Mouse (Mus musculus): ENCODE measurements at regions not wholly inside any gene's neighbourhood (a gene's known extent, or its start where the extent isn't known, plus 50 kb on each side); places are given as distances from the start of the nearest gene placed in this dataset.

DNA sequence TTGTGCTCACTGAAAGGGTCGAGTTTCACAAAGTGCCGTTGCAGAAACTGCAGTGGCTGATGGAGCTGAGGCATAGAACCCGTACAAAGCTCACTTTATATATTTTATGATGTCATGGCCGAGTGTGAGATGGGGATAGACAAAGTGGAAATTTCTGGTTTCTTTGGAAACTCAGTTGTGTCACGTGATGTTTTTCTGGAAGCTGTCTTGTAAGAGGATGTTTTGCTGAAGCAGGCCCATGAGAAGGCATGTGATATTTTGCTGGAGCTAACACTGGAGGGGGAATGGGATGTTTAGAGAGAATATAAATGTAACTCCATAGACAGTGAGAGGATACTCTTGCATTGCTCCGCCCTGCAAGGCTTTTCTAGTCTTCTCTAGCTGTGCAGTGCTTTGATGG, 311.7 kb downstream of the Tmem132b start:
- Histone ChIP-seq H3K9ac (ENCODE audit: low read depth, low read length) (no peak overlapping the region), H3K4me2 (ENCODE audit: low read depth, low read length) (no peak overlapping the region), H3K27ac (replicated peaks; ENCODE audit: low read depth, low read length) (no peak overlapping the region), H3K4me3 (ENCODE audit: low read depth, low read length) (no peak overlapping the region), H3K36me3 (ENCODE audit: control insufficient read depth, insufficient read depth, low read length) (no peaks in the 10 kb centered on the region), H3K4me1 (ENCODE audit: control insufficient read depth, insufficient read depth, low read length) (no peaks in the 10 kb centered on the region), H3K9me3 (ENCODE audit: control insufficient read depth, low read length) (0 out of 2 replicates have a peak, but pooled peaks cover 1% of the 10 kb centered on the region), H3K27me3 (replicated peaks; ENCODE audit: control insufficient read depth, insufficient read depth, low read length) (no peaks in the 10 kb centered on the region)
- WGBS: 73% methylated on average over 6 of the region's 6 CpGs
- ATAC-seq (ENCODE audit: low read depth): no peak
- no peak for DNase-seq (ENCODE audit: low spot score)

DNA sequence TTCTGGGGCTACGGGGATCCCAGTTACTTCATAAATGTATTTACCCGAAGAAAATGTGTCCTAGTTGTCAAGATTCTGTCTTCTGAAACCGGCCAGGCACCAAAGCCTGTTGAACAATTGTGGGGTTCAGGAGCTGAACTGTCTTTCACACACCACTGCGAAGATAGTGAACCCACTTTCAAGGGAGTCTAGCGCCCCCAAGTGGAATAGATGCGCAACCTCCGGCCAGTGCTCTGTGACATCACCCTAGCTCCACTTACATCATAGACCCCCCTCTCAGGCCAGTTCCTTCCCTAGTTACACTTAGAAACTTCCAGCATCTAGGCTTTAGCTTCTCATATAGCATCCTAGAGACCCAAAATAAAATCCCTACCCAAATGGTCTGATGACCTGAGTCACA, 318.1 kb downstream of the Tmem132b start:
- 0 out of 2 replicates have a peak, but pooled peaks cover 7% of the 10 kb centered on the region for H3K9me3 ChIP-seq (ENCODE audit: control insufficient read depth, low read length)
- DNase-seq (ENCODE audit: low spot score) (no peak), ATAC-seq (ENCODE audit: low read depth) (no peak)
- no peak overlapping the region for H3K4me2 ChIP-seq (ENCODE audit: low read depth, low read length)
- H3K27me3 ChIP-seq (replicated peaks; ENCODE audit: control insufficient read depth, insufficient read depth, low read length): no peaks in the 10 kb centered on the region
- H3K4me1 ChIP-seq (ENCODE audit: control insufficient read depth, insufficient read depth, low read length): no peaks in the 10 kb centered on the region
- H3K4me3 ChIP-seq (ENCODE audit: low read depth, low read length): no peak overlapping the region
- WGBS: 83% methylated on average over 7 of the region's 7 CpGs
- H3K27ac ChIP-seq (replicated peaks; ENCODE audit: low read depth, low read length): no peak overlapping the region
- H3K36me3 ChIP-seq (ENCODE audit: control insufficient read depth, insufficient read depth, low read length): no peaks in the 10 kb centered on the region
- H3K9ac ChIP-seq (ENCODE audit: low read depth, low read length): no peak overlapping the region

DNA sequence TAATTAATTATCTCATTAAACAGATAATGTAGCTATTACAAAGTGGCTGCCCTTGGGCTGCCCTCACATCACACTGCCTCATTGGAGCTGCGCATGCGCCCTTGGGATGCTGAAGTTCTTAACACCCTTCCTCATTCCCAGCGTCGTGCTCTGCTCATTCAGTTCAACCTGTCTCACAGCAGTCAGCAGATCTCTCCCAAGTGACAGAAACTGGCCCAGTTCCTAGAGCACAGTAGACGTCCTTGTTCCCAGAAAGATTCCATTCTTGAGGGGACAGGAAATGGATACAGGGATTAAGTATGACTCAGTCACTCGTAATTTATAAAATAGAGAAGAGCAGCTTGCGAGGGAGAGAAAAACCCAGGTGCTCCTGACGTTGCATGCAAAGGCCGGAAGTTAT, 344.7 kb downstream of the Tmem132b start:
- ATAC-seq (ENCODE audit: low read depth): no peak
- WGBS: 67% methylated on average over 9 of the region's 9 CpGs
- no peak overlapping the region for H3K4me2 ChIP-seq (ENCODE audit: low read depth, low read length)

DNA sequence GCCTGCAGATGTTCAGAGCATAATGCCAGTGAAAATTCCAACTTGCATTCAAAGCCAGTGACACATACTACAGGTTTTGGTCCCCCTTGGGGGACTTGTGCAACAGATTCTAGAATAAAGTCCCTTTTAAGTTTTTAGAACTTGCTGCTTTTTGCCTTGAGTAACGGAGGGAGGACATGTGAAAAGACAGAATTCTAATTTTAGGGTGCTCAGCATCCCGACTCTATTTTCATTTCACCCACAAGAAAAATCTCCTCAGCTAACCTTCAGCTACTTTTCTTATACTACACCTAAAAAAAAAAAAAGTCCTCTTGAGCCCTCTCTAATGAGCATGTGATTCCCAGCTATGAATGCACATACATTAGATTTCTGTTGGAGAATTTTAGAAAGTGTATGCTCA, 357.3 kb downstream of the Tmem132b start:
- Histone ChIP-seq H3K27ac (replicated peaks; ENCODE audit: low read depth, low read length) (no peak overlapping the region), H3K4me3 (ENCODE audit: low read depth, low read length) (no peak overlapping the region), H3K4me1 (ENCODE audit: control insufficient read depth, insufficient read depth, low read length) (no peaks in the 10 kb centered on the region), H3K27me3 (replicated peaks; ENCODE audit: control insufficient read depth, insufficient read depth, low read length) (no peaks in the 10 kb centered on the region), H3K36me3 (ENCODE audit: control insufficient read depth, insufficient read depth, low read length) (no peaks in the 10 kb centered on the region), H3K9me3 (ENCODE audit: control insufficient read depth, low read length) (no peaks in the 10 kb centered on the region), H3K4me2 (ENCODE audit: low read depth, low read length) (no peak overlapping the region), H3K9ac (ENCODE audit: low read depth, low read length) (no peak overlapping the region)
- DNase-seq (ENCODE audit: low spot score) (no peak), ATAC-seq (ENCODE audit: low read depth) (no peak)
- WGBS: 83% methylated on average over 2 of the region's 2 CpGs

More for the DNA sequence above, 344.7 kb downstream of the Tmem132b start:
- Histone ChIP-seq H3K36me3 (ENCODE audit: control insufficient read depth, insufficient read depth, low read length) (no peaks in the 10 kb centered on the region), H3K27me3 (replicated peaks; ENCODE audit: control insufficient read depth, insufficient read depth, low read length) (no peaks in the 10 kb centered on the region), H3K27ac (replicated peaks; ENCODE audit: low read depth, low read length) (no peak overlapping the region), H3K9ac (ENCODE audit: low read depth, low read length) (no peak overlapping the region), H3K9me3 (ENCODE audit: control insufficient read depth, low read length) (no peaks in the 10 kb centered on the region), H3K4me3 (ENCODE audit: low read depth, low read length) (no peak overlapping the region), H3K4me1 (ENCODE audit: control insufficient read depth, insufficient read depth, low read length) (no peaks in the 10 kb centered on the region)
- no peak for DNase-seq (ENCODE audit: low spot score)

DNA sequence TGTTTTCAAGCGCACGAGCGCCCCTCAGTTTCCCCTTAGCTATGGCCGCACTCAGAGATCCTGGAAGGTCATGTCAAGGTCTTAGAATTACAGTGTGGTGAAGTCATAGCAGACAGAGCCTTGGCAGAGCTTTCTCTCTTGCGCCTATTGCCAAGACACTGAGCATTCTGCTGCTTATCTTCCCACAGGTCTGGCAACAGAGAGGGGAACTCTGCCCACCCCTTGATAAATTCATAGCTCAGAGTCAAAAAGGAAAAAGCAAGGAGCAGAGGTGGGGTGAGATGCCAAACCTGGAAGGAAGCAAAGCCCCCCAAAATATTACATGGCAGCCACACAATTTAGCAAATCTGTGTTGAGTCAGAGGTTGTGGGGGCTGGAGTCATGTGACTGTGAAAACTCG, 362.3 kb downstream of the Tmem132b start:
- Histone ChIP-seq H3K27ac (replicated peaks; ENCODE audit: low read depth, low read length) (no peak overlapping the region), H3K4me2 (ENCODE audit: low read depth, low read length) (no peak overlapping the region)

DNA sequence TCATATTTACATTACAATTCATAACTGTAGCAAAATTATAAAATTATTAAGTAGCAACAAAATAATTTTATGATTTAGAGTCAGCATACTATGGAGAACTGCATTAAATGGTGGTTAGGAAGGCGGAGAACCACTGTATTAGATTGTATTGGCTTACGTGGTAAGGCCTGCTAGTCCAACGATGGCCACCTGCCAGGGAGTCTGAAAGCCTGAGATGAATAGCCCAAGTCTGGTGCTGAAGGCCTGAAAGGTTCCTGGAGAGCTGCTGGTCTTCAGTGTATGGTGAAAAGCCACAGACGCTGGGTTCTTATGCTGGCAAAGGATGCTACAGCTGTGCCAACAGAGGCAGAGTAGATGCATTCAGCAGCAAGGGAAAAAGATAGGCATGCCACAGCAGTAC, 370.5 kb downstream of the Tmem132b start:
- H3K9ac ChIP-seq (ENCODE audit: low read depth, low read length): no peak overlapping the region
- H3K4me3 ChIP-seq (ENCODE audit: low read depth, low read length): no peak overlapping the region
- DNase-seq (ENCODE audit: low spot score): no peak
- H3K36me3 ChIP-seq (ENCODE audit: control insufficient read depth, insufficient read depth, low read length): no peaks in the 10 kb centered on the region
- 83% methylated on average over 4 of the region's 4 CpGs for WGBS
- H3K27me3 ChIP-seq (replicated peaks; ENCODE audit: control insufficient read depth, insufficient read depth, low read length): no peaks in the 10 kb centered on the region
- H3K4me2 ChIP-seq (ENCODE audit: low read depth, low read length): no peak overlapping the region
- H3K4me1 ChIP-seq (ENCODE audit: control insufficient read depth, insufficient read depth, low read length): no peaks in the 10 kb centered on the region
- H3K9me3 ChIP-seq (ENCODE audit: control insufficient read depth, low read length): no peaks in the 10 kb centered on the region
- ATAC-seq (ENCODE audit: low read depth): no peak
- H3K27ac ChIP-seq (replicated peaks; ENCODE audit: low read depth, low read length): no peak overlapping the region

More for the DNA sequence above, 362.3 kb downstream of the Tmem132b start:
- no peaks in the 10 kb centered on the region for H3K4me1 ChIP-seq (ENCODE audit: control insufficient read depth, insufficient read depth, low read length)
- no peaks in the 10 kb centered on the region for H3K27me3 ChIP-seq (replicated peaks; ENCODE audit: control insufficient read depth, insufficient read depth, low read length)
- DNase-seq (ENCODE audit: low spot score) (no peak), ATAC-seq (ENCODE audit: low read depth) (no peak)
- H3K9me3 ChIP-seq (ENCODE audit: control insufficient read depth, low read length): 0 out of 2 replicates have a peak, but pooled peaks cover 3% of the 10 kb centered on the region
- H3K9ac ChIP-seq (ENCODE audit: low read depth, low read length): no peak overlapping the region
- 83% methylated on average over 6 of the region's 6 CpGs for WGBS
- no peak overlapping the region for H3K4me3 ChIP-seq (ENCODE audit: low read depth, low read length)
- H3K36me3 ChIP-seq (ENCODE audit: control insufficient read depth, insufficient read depth, low read length): no peaks in the 10 kb centered on the region

DNA sequence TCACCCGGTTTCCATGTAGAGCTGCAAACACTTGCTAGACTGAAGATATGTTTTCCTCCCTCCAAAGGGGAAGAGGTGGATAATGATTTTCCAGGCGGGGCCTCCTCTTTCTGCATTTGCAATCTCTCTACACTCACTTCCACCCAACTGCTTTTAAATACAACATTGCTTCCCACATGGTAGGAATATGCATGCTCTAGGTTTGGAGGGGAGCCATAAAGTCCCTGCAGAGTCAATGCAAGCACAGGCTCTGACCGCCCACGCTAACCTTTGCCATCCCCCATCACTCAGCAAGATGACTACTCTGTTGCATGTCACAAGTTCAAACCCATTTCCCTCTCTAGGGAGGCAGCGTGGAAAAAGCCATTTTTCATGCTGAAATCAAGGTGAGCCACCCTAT, 372.9 kb downstream of the Tmem132b start:
- H3K27me3 ChIP-seq (replicated peaks; ENCODE audit: control insufficient read depth, insufficient read depth, low read length): no peaks in the 10 kb centered on the region
- WGBS: 81% methylated on average over 5 of the region's 5 CpGs
- H3K4me1 ChIP-seq (ENCODE audit: control insufficient read depth, insufficient read depth, low read length): no peaks in the 10 kb centered on the region
- H3K9me3 ChIP-seq (ENCODE audit: control insufficient read depth, low read length): no peaks in the 10 kb centered on the region
- H3K36me3 ChIP-seq (ENCODE audit: control insufficient read depth, insufficient read depth, low read length): no peaks in the 10 kb centered on the region
- no peak overlapping the region for H3K4me3 ChIP-seq (ENCODE audit: low read depth, low read length)
- ATAC-seq (ENCODE audit: low read depth) (no peak), DNase-seq (ENCODE audit: low spot score) (no peak)
- no peak overlapping the region for H3K4me2 ChIP-seq (ENCODE audit: low read depth, low read length)
- no peak overlapping the region for H3K27ac ChIP-seq (replicated peaks; ENCODE audit: low read depth, low read length)
- no peak overlapping the region for H3K9ac ChIP-seq (ENCODE audit: low read depth, low read length)

DNA sequence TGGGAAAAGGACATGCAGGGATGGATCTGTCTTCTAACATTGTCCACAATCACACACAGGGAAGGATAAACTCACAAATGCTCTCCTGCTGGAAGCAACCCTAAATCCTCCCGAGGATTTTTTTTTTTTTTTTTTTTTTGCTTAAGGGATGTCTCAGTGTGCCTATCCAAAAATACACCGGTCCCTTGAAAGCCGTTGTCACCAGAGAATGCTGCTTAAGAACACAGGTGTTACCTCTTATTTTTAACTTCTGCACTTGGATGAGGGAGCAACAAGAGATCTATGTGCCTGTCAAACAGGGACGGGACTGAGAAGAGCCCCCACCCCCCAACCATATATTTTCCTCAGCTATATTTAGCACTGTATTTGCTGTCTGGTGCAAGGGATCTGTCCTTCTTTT, 375.8 kb downstream of the Tmem132b start:
- no peaks in the 10 kb centered on the region for H3K4me1 ChIP-seq (ENCODE audit: control insufficient read depth, insufficient read depth, low read length)
- 84% methylated on average over 4 of the region's 4 CpGs for WGBS
- no peaks in the 10 kb centered on the region for H3K36me3 ChIP-seq (ENCODE audit: control insufficient read depth, insufficient read depth, low read length)
- no peaks in the 10 kb centered on the region for H3K9me3 ChIP-seq (ENCODE audit: control insufficient read depth, low read length)
- DNase-seq (ENCODE audit: low spot score): no peak
- H3K9ac ChIP-seq (ENCODE audit: low read depth, low read length): no peak overlapping the region
- no peak for ATAC-seq (ENCODE audit: low read depth)
- H3K27me3 ChIP-seq (replicated peaks; ENCODE audit: control insufficient read depth, insufficient read depth, low read length): no peaks in the 10 kb centered on the region
- no peak overlapping the region for H3K4me2 ChIP-seq (ENCODE audit: low read depth, low read length)
- H3K4me3 ChIP-seq (ENCODE audit: low read depth, low read length): no peak overlapping the region
- no peak overlapping the region for H3K27ac ChIP-seq (replicated peaks; ENCODE audit: low read depth, low read length)

DNA sequence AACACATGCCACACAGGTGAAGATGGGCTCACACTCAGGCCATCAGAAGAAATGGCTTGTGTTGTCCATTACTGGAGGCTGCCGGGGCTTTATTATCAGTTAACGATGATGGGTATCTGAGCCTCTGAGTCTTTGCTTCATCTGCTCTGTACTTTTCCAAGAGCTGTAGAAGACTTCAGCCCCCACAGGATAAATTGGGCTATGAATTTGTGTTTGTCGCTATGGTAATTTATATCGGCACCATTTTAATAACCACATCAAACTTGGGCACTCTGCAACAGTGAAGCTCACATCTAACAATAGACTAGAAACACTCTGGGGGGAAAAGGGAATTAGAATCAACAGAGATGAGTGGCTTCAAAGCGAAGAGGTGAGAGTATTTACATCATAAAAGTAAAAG, 376.3 kb downstream of the Tmem132b start:
- WGBS: 95% methylated on average over 5 of the region's 5 CpGs
- DNase-seq (ENCODE audit: low spot score) (no peak), ATAC-seq (ENCODE audit: low read depth) (no peak)
- H3K4me1 ChIP-seq (ENCODE audit: control insufficient read depth, insufficient read depth, low read length): no peaks in the 10 kb centered on the region
- H3K27me3 ChIP-seq (replicated peaks; ENCODE audit: control insufficient read depth, insufficient read depth, low read length): no peaks in the 10 kb centered on the region
- H3K36me3 ChIP-seq (ENCODE audit: control insufficient read depth, insufficient read depth, low read length): no peaks in the 10 kb centered on the region
- H3K4me3 ChIP-seq (ENCODE audit: low read depth, low read length): no peak overlapping the region
- no peak overlapping the region for H3K27ac ChIP-seq (replicated peaks; ENCODE audit: low read depth, low read length)
- no peaks in the 10 kb centered on the region for H3K9me3 ChIP-seq (ENCODE audit: control insufficient read depth, low read length)
- no peak overlapping the region for H3K4me2 ChIP-seq (ENCODE audit: low read depth, low read length)
- no peak overlapping the region for H3K9ac ChIP-seq (ENCODE audit: low read depth, low read length)

Measured in embryonic facial prominence, embryonic 14.5 days (tissue).